Mouse (Mus musculus) spleen, postnatal 36 days (tissue): ENCODE measurements around the gene Myo1e.

ENCODE experiments used
- DNase-seq, 2 experiments: peaks; one replicate each; pipeline ENCODE4 v3.0.0; 2022; ENCODE audit warnings: low spot score in 2 of 2, mixed read lengths in 1 of 2

Gene Myo1e

GRCm38 (mm10) chr9:70281407-70281806, 74.3 kb downstream of the Myo1e start:
- no peak for DNase-seq

GRCm38 (mm10) chr9:70282107-70282506, 75.0 kb downstream of the Myo1e start:
- DNase-seq: no peak

- DNase-seq: no peak
These were observed 76.0 kb downstream of the Myo1e start for GRCm38 (mm10) chr9:70283151-70283550.

- no peak for DNase-seq
These were observed 77.5 kb downstream of the Myo1e start for GRCm38 (mm10) chr9:70284584-70285140.

GRCm38 (mm10) chr9:70290785-70291184, 83.6 kb downstream of the Myo1e start:
- DNase-seq: no peak

GRCm38 (mm10) chr9:70296916-70297315, 89.8 kb downstream of the Myo1e start:
- DNase-seq: no peak

GRCm38 (mm10) chr9:70298221-70298620, 91.1 kb downstream of the Myo1e start:
- no peak for DNase-seq

- no peak for DNase-seq
These were observed 93.6 kb downstream of the Myo1e start for GRCm38 (mm10) chr9:70300705-70301104.

- no peak for DNase-seq
These were observed 94.4 kb downstream of the Myo1e start for GRCm38 (mm10) chr9:70301598-70301997.

- peak; percentile 76 for DNase-seq
These were observed 97.8 kb downstream of the Myo1e start for GRCm38 (mm10) chr9:70304901-70305300.

- DNase-seq: no peak
These were observed 102.9 kb downstream of the Myo1e start for GRCm38 (mm10) chr9:70310046-70310445.

- no peak for DNase-seq
These were observed 106.9 kb downstream of the Myo1e start for GRCm38 (mm10) chr9:70314019-70314418.

GRCm38 (mm10) chr9:70315130-70315529, 108.0 kb downstream of the Myo1e start:
- no peak for DNase-seq

GRCm38 (mm10) chr9:70318601-70319000, 111.5 kb downstream of the Myo1e start:
- DNase-seq: no peak

GRCm38 (mm10) chr9:70324336-70324735, 117.2 kb downstream of the Myo1e start:
- no peak for DNase-seq

- DNase-seq: no peak
These were observed 118.9 kb downstream of the Myo1e start for GRCm38 (mm10) chr9:70325880-70326595.

GRCm38 (mm10) chr9:70328193-70328841, 121.2 kb downstream of the Myo1e start:
- DNase-seq: no peak

GRCm38 (mm10) chr9:70331727-70332335, 124.7 kb downstream of the Myo1e start:
- DNase-seq: no peak

GRCm38 (mm10) chr9:70338391-70338790, 131.2 kb downstream of the Myo1e start:
- no peak for DNase-seq

GRCm38 (mm10) chr9:70338894-70339293, 131.7 kb downstream of the Myo1e start:
- no peak for DNase-seq

- no peak for DNase-seq
These were observed 142.1 kb downstream of the Myo1e start for GRCm38 (mm10) chr9:70349274-70349673.

- no peak for DNase-seq
These were observed 144.6 kb downstream of the Myo1e start for GRCm38 (mm10) chr9:70351570-70352277.
